Mouse (Mus musculus): ENCODE measurements at regions not wholly inside any gene's neighbourhood (a gene's known extent, or its start where the extent isn't known, plus 50 kb on each side); places are given as distances from the start of the nearest gene placed in this dataset.

DNA sequence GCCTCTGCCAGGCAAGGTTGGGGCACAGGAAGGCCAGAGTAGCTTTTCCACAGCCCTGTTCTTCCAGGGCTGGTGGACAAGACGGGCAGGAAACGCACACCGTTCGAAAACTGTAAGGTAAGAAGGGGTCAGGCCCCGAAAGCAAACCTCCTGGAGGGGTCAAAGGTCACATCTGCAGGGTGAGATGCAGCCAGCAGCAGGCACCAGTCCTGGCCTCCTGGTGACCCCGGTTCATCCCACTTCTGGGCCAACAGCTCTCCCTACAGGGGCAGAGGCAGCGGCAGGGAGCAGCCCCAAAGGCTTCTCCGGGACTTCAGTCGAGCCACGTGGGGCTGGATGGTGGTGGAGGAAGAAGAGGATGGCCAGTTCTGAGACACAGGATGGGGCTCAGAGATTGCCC is 98.3 kb downstream of the Rplp1 start:
- H3K4me2 ChIP-seq (replicated peaks), result no peak overlapping the region
- WGBS, result 45% methylated on average over 10 of the region's 10 CpGs

DNA sequence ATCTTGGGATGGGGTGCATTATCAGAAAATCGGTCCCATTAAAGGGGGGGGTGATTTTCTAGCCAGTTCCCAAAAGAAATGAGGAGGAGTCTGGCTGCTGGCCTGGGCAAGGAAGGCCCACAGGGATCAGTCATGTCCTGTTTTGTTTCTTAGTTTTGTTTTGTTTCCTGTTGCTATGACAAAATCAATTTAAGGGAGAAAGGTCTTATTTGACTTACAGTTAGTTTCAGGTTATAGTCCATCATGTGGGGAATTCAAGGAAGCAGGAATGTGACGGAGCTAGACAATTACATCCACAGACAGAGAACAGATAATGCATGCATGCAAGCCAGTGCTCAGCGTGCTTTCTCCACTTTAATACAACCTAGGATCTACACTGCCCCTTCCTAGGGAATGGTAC is 101.1 kb downstream of the Rplp1 start:
- no peaks in the 10 kb centered on the region for H3K36me3 ChIP-seq
- no peak overlapping the region for H3K27ac ChIP-seq
- H3K4me3 ChIP-seq, result no peak overlapping the region
- no peak overlapping the region for H3K4me2 ChIP-seq (replicated peaks)
- ATAC-seq (ENCODE audit: low FRiP score, low read depth), result no peak
- 83% methylated on average over 3 of the region's 3 CpGs for WGBS
- H3K4me1 ChIP-seq, result peaks cover 6% of the 10 kb centered on the region; the same call in 1 of the 2 replicates
- H3K9ac ChIP-seq, result no peak overlapping the region
- no peaks in the 10 kb centered on the region for H3K27me3 ChIP-seq (replicated peaks)
- H3K9me3 ChIP-seq, result no peaks in the 10 kb centered on the region

More for the DNA sequence above, 98.3 kb downstream of the Rplp1 start:
- no peak for ATAC-seq (ENCODE audit: low FRiP score, low read depth)
- no peak overlapping the region for H3K4me3 ChIP-seq
- no peaks in the 10 kb centered on the region for H3K9me3 ChIP-seq
- H3K4me1 ChIP-seq, result 0 out of 2 replicates have a peak, but pooled peaks cover 6% of the 10 kb centered on the region
- H3K36me3 ChIP-seq, result no peaks in the 10 kb centered on the region
- H3K27me3 ChIP-seq (replicated peaks), result no peaks in the 10 kb centered on the region
- H3K27ac ChIP-seq, result no peak overlapping the region
- no peak overlapping the region for H3K9ac ChIP-seq

DNA sequence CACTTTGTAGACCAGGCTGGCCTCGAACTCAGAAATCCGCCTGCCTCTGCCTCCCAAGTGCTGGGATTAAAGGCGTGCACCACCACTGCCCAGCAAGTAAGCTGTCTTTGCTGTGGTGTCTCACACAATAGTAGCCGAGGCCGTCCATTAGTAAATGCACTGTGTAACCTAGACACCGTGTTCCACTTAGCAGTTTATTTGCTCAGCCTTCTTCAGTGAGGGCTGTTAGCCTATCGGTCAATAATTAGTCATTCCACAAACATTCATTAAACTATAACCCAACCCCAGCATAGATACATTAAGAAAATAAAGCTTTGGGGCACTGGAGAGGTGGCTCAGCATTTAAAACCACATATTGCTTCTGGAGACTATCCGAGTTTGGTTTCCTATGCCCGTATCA is 102.0 kb downstream of the Rplp1 start:
- H3K9me3 ChIP-seq, result no peaks in the 10 kb centered on the region
- no peak overlapping the region for H3K9ac ChIP-seq
- no peak overlapping the region for H3K4me3 ChIP-seq
- no peaks in the 10 kb centered on the region for H3K27me3 ChIP-seq (replicated peaks)
- peaks cover 6% of the 10 kb centered on the region; the same call in 1 of the 2 replicates for H3K4me1 ChIP-seq
- H3K4me2 ChIP-seq (replicated peaks), result no peak overlapping the region
- H3K36me3 ChIP-seq, result no peaks in the 10 kb centered on the region
- no peak for ATAC-seq (ENCODE audit: low FRiP score, low read depth)
- 93% methylated on average over 9 of the region's 9 CpGs for WGBS
- H3K27ac ChIP-seq, result no peak overlapping the region

DNA sequence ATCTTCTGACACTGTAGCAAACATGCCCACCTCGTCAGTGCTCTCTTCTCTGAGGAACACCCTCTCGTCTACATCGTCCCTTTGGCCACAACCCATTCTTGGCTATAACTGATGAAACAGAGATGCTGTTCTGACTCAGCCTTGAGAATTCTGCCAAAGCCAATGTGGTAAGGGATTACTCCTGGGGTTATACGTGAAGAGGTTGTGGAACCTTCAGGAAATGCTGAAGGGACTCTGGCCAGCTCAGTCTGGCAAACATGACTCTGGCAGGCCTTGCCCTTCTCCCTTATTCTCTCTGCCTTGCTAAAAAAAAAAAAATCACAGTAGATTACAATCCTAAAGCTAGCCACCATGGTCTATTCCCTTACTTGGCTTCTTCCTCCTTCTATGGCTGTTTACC is 103.9 kb downstream of the Rplp1 start:
- Histone ChIP-seq H3K9ac (no peak overlapping the region), H3K27me3 (replicated peaks) (no peaks in the 10 kb centered on the region), H3K27ac (no peak overlapping the region), H3K4me1 (peaks cover 2% of the 10 kb centered on the region; the same call in 1 of the 2 replicates), H3K4me3 (no peak overlapping the region), H3K36me3 (no peaks in the 10 kb centered on the region), H3K4me2 (replicated peaks) (no peak overlapping the region), H3K9me3 (no peaks in the 10 kb centered on the region)
- ATAC-seq (ENCODE audit: low FRiP score, low read depth), result no peak
- WGBS, result 88% methylated on average over 4 of the region's 4 CpGs

DNA sequence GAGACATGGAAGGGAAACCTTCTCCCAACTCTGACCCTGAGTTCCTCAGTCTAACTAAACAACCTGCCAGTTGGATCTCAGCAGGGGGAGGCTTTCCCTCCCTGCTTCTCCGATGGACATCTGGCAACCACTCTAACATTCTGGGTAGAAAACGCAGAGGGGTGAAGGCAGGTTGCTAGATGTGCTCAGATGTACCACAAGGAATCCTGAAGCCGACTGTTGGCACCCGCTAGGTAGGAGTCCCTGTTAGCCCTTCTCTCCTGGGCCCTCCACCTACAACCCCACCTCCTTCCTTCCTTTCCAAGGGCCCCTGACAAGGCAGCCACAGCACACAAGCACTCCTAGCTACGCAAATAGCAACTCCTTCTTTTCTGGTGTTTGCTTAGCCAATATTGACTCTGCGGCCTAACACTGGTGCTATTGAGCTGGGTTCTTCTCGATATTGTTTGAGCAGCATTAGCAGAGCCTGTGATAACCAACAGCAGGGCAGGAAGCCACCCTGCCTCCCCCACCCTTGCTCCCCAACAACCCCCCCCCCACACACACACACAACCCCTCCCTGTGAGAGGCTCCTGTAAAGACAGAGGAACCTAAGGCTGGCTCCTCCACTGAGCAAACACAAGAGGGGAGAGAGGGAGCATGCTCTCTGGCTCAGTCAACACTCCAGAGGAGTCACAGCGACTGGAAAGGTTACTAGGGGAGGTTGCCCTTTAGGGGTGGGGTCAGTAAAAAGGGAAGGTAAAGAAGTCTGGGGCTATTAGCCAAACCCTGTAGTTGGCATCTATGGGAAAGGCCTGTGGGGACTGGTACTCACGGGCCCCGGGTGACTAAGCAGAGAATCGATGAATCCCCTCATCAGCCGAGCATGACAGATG is 105.8 kb downstream of the Rplp1 start:
- peaks cover 4% of the 10 kb centered on the region; the same call in 1 of the 2 replicates for H3K4me1 ChIP-seq
- no peak overlapping the region for H3K27ac ChIP-seq
- no peak for ATAC-seq (ENCODE audit: low FRiP score, low read depth)
- WGBS, result 81% methylated on average over 12 of the region's 12 CpGs
- no peak overlapping the region for H3K4me2 ChIP-seq (replicated peaks)
- H3K4me3 ChIP-seq, result no peak overlapping the region
- no peak overlapping the region for H3K9ac ChIP-seq
- no peaks in the 10 kb centered on the region for H3K27me3 ChIP-seq (replicated peaks)
- H3K36me3 ChIP-seq, result no peaks in the 10 kb centered on the region
- no peaks in the 10 kb centered on the region for H3K9me3 ChIP-seq

DNA sequence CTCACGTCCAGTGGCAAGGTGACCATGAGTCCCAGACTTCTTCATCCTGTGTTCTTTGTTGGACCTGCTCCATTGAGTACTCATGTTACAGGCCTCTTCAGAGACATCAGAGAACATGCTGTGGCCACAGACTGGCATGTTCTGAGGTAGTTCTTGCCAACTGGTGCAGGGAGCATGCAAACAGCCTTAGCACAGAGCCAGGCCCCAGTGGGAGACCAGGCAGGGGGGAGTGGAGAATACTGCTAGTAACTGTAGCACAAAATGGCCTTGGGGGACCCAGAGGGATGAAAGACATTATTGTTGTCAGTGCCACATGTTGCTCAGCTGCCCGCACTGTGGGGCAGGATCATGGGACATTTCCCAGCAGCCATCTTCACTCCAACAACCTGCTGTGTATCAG is 108.4 kb downstream of the Rplp1 start:
- no peaks in the 10 kb centered on the region for H3K9me3 ChIP-seq
- no peak overlapping the region for H3K4me3 ChIP-seq
- no peaks in the 10 kb centered on the region for H3K27me3 ChIP-seq (replicated peaks)
- no peak overlapping the region for H3K27ac ChIP-seq
- no peak for ATAC-seq (ENCODE audit: low FRiP score, low read depth)
- no peak overlapping the region for H3K9ac ChIP-seq
- H3K36me3 ChIP-seq, result no peaks in the 10 kb centered on the region
- 84% methylated on average over 2 of the region's 2 CpGs for WGBS
- no peak overlapping the region for H3K4me2 ChIP-seq (replicated peaks)
- H3K4me1 ChIP-seq, result peaks cover 8% of the 10 kb centered on the region; the same call in 1 of the 2 replicates

DNA sequence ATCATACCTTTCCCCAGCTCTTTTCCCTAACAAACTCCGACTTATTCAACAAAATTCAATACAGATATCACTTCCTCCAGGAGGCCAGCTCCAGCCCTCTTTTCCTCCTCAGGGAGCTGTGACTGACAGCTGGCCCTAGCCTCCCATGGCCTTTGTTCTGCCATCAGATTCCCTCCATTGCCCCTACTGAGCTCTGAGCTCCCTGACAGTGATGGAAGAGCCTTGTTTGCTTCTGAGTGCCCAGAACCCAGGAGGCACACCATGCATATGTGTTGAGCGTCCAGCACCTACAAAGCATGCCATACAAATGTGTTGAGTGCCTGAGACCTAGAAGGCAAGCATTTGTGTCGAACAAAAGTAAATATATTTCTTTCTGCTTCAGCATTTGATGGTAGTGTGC is 110.8 kb downstream of the Rplp1 start:
- H3K4me3 ChIP-seq, result no peak overlapping the region
- no peak for ATAC-seq (ENCODE audit: low FRiP score, low read depth)
- WGBS, result 37% methylated on average over 3 of the region's 3 CpGs
- H3K9ac ChIP-seq, result no peak overlapping the region
- H3K27ac ChIP-seq, result no peak overlapping the region
- no peaks in the 10 kb centered on the region for H3K36me3 ChIP-seq
- no peak overlapping the region for H3K4me2 ChIP-seq (replicated peaks)
- H3K9me3 ChIP-seq, result no peaks in the 10 kb centered on the region
- H3K27me3 ChIP-seq (replicated peaks), result no peaks in the 10 kb centered on the region
- peaks cover 8% of the 10 kb centered on the region; the same call in 1 of the 2 replicates for H3K4me1 ChIP-seq

DNA sequence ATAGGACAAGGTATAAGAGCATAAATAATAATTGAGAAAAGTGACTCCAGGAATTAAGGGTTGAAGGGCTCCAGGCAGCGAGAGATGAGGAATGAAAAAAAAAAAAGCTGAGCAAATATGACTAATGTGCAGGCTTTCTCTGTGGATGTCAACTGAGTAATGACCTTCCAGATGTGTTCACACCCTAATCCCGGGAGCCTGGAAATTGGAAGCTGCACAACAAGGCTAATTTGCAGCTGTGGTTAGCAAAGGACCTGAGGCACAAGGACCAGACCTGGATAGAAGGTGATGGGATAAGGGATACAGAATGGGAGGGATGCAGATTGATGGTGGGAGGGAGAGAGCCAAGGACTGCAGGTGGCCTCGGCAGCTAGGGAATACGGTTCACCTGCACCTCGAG is 111.6 kb downstream of the Rplp1 start:
- Histone ChIP-seq H3K36me3 (no peaks in the 10 kb centered on the region), H3K4me3 (no peak overlapping the region), H3K4me1 (0 out of 2 replicates have a peak, but pooled peaks cover 8% of the 10 kb centered on the region), H3K27ac (no peak overlapping the region), H3K27me3 (replicated peaks) (no peaks in the 10 kb centered on the region), H3K9ac (no peak overlapping the region), H3K9me3 (no peaks in the 10 kb centered on the region), H3K4me2 (replicated peaks) (no peak overlapping the region)
- 70% methylated on average over 5 of the region's 5 CpGs for WGBS
- ATAC-seq (ENCODE audit: low FRiP score, low read depth), result no peak

DNA sequence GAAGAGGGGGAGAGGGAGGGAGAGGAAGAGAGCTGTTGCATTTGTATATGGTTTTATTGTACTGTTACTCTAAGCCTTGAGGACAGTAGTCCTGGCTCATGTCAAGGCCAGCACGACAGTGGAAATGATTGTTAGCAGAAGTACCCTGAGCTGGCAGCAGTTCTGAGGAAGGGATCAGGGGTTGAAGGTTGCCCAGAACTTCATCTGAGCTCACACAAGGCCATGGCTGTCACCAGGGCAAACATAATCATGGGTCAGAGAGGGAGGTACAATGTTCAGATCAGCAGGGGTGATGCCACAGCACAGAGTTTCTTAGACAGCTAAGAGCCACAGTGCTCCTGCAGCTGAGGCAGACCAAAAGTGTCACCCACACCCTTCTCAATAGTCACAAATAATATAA is 114.8 kb downstream of the Rplp1 start:
- Histone ChIP-seq H3K27me3 (replicated peaks) (no peaks in the 10 kb centered on the region), H3K4me3 (no peak overlapping the region), H3K9me3 (no peaks in the 10 kb centered on the region), H3K4me1 (0 out of 2 replicates have a peak, but pooled peaks cover 6% of the 10 kb centered on the region), H3K4me2 (replicated peaks) (no peak overlapping the region), H3K27ac (no peak overlapping the region), H3K9ac (no peak overlapping the region), H3K36me3 (no peaks in the 10 kb centered on the region)
- no peak for ATAC-seq (ENCODE audit: low FRiP score, low read depth)
- WGBS, result 56% methylated on average over 1 of the region's 1 CpGs

DNA sequence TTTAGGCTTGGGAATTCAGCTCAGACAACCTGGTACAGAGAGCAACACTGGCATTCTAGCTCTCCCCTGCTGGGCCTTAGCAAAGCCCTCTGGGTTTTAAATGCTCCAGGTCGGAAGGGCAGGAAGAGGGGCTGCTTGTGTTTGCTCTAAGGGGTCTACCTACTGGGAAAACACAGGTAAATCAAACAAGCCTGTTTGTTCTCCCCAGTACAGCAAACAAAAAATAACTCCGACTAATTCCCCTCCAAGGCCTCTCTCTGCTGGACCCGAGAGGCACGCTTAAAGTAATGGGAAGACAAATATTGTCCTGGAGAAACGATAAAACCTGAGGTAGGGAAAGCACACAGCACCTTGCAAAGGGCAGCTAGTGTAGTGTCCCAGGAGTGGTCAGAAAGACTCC is 118.4 kb downstream of the Rplp1 start:
- Histone ChIP-seq H3K9me3 (peaks cover 5% of the 10 kb centered on the region; the same call in 1 of the 2 replicates), H3K4me3 (no peak overlapping the region), H3K4me2 (replicated peaks) (no peak overlapping the region), H3K27me3 (replicated peaks) (no peaks in the 10 kb centered on the region), H3K36me3 (no peaks in the 10 kb centered on the region), H3K9ac (no peak overlapping the region), H3K27ac (no peak overlapping the region), H3K4me1 (no peaks in the 10 kb centered on the region)
- ATAC-seq (ENCODE audit: low FRiP score, low read depth), result no peak
- WGBS, result 74% methylated on average over 5 of the region's 5 CpGs

DNA sequence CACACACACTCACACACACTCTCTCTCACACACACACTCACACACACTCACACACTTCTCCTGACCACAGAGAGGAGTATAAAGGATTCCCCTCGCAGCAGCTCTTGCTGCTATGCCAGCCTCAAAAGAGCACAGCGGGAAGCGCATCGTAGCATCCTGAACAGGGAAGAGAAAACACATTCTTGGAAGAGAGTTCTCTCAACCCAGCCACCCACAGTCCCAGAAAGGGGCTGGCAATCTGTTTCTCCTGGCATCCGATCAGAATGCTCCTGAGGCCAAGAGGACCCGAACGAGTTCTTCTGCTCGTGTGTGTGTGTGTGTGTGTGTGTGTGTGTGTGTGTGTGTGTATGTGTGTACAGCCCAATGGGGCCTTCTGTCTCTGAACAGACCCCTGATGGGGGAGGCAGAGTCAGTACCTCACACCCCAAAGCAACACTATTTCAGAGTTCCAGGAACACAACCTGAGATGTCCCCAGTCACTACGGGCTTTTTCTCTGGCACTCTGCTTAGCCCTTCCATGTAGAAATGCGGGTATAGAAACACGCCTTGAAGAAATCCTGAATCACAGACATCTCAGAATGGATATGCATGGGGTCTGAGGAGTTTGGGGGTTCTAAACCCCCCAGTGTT is 122.8 kb downstream of the Rplp1 start:
- H3K27me3 ChIP-seq (replicated peaks), result no peaks in the 10 kb centered on the region
- 67% methylated on average over 11 of the region's 11 CpGs for WGBS

DNA sequence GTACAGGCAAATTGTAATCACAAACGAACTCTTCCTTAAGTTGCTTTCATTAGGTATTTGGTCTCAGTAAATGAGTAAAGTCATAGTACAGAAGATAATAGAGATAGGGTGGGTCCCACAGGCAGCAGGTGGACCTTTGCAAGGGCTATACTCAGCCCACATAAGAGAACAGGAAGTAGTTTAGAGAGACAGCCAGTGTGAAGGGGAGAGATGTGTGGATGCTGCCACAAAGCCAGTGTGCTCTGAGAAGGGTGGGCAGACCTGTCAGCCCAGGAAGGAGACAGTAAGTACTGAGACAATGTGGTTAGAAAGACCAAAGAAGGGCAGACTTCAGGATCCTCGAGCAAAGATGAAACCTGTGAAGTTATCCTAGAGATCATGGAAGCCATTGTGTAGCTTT is 123.5 kb downstream of the Rplp1 start:
- H3K27ac ChIP-seq, result no peak overlapping the region
- no peak overlapping the region for H3K4me3 ChIP-seq
- H3K27me3 ChIP-seq (replicated peaks), result no peaks in the 10 kb centered on the region
- ATAC-seq (ENCODE audit: low FRiP score, low read depth), result no peak
- no peaks in the 10 kb centered on the region for H3K36me3 ChIP-seq
- no peak overlapping the region for H3K9ac ChIP-seq
- WGBS, result 83% methylated on average over 2 of the region's 2 CpGs
- H3K4me1 ChIP-seq, result 0 out of 2 replicates have a peak, but pooled peaks cover 3% of the 10 kb centered on the region
- H3K4me2 ChIP-seq (replicated peaks), result no peak overlapping the region
- peaks cover 5% of the 10 kb centered on the region; the same call in 1 of the 2 replicates for H3K9me3 ChIP-seq

More for the DNA sequence above, 122.8 kb downstream of the Rplp1 start:
- Histone ChIP-seq H3K4me2 (replicated peaks) (no peak overlapping the region), H3K4me1 (0 out of 2 replicates have a peak, but pooled peaks cover 3% of the 10 kb centered on the region), H3K9ac (no peak overlapping the region), H3K36me3 (no peaks in the 10 kb centered on the region), H3K27ac (no peak overlapping the region), H3K4me3 (no peak overlapping the region), H3K9me3 (peaks cover 5% of the 10 kb centered on the region; the same call in 1 of the 2 replicates)
- ATAC-seq (ENCODE audit: low FRiP score, low read depth), result no peak
